Mouse (Mus musculus): ENCODE measurements around the gene Meiob.

Gene Meiob

GRCm38 (mm10) chr17:24873695-24874404, 69.8 kb downstream of the Meiob start:
- no peak for DNase-seq (ENCODE audit: low spot score in 2 of 2)

GRCm38 (mm10) chr17:24874405-24874745, 70.3 kb downstream of the Meiob start:
- no peak for DNase-seq (ENCODE audit: low spot score in 2 of 2)

GRCm38 (mm10) chr17:24874989-24875388, 70.9 kb downstream of the Meiob start:
- DNase-seq (ENCODE audit: low spot score in 2 of 2): no peak

DNA sequence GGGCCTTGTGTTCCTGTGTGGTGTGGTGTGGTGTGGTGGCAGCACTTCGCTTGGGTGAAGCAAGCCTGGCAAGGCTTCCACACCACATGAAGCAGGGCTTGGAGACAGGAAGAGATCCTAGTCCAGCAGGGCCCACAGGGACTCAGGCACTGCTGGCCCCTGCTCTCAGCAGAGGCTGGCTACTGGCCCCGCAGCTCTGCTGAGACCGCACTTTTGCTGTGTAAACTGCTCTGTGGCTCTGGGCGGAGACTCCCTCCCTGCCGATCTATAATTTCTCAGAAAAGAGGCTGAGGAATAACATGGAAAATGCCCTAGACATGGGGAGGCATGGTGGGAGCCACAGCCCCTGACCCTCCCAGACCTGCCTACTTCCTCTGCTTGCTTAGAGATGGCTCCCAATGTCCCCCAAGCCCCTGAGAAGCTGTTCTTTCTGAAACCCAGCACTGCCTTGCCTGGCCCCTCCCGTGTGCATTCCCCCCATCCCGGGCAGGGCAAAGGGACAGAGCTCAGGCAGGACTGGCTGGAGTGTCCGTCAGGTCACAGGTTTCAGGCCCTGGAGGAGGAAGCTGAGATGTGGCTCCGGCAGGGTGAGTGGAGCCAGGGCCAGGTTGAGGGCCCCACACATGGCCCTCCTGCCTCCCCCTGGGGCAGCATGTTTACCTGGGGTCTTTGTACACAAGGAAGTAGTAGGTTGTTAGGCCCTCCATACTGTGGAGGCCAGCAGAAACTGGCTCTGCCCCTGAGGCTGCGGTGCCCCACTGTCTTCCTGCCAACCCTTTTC, 73.4 kb downstream of the Meiob start:
- no peak for DNase-seq (ENCODE audit: low spot score in 2 of 2)

- no peak for DNase-seq (ENCODE audit: low spot score in 2 of 2)
Measured at GRCm38 (mm10) chr17:24878117-24878397, 74.0 kb downstream of the Meiob start.

DNA sequence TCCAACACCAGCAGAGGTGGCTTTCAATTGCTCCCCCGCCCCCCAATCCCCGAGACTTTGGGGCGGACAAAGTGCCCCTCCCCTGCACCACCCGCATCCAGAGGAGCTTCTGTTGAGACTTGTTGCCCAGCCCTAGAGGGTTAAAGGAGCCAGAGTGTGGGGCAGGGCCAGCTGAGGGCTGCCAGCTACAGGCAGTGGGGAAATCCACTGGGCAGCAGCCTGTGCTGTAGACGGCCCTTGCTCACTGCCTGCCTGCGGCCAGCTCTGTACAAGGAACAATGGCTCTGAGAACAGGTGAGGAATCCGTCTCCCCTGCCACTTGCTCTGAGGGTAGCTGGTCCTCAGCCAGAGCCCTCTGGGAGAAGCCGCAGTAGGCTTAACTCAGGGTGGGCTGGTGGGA, 74.4 kb downstream of the Meiob start:
- DNase-seq (ENCODE audit: low spot score in 2 of 2): no peak

GRCm38 (mm10) chr17:24881738-24882440, 77.8 kb downstream of the Meiob start:
- peak; percentile 49 to 51 for DNase-seq (ENCODE audit: low spot score in 2 of 2)

DNA sequence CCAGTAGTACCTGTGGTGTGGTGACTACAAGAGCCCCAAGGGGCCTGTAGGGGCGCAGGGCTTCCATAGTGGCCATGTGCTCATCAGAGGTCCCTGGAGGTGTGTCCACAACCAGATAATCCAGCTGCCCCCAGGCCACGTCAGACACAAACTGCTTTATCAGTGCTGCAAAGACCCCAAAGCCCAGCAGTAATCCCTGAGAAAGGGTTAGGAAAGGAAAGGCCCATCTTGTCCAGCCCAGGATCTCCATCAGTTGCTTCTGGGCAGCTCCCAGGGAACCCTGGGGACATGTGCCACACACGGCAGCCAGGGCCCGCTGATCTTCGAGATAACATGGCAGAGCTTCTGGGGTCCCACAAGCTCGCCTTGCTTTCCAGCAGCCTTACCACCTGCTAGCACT, 80.3 kb downstream of the Meiob start:
- DNase-seq (ENCODE audit: low spot score in 2 of 2): no peak

DNA sequence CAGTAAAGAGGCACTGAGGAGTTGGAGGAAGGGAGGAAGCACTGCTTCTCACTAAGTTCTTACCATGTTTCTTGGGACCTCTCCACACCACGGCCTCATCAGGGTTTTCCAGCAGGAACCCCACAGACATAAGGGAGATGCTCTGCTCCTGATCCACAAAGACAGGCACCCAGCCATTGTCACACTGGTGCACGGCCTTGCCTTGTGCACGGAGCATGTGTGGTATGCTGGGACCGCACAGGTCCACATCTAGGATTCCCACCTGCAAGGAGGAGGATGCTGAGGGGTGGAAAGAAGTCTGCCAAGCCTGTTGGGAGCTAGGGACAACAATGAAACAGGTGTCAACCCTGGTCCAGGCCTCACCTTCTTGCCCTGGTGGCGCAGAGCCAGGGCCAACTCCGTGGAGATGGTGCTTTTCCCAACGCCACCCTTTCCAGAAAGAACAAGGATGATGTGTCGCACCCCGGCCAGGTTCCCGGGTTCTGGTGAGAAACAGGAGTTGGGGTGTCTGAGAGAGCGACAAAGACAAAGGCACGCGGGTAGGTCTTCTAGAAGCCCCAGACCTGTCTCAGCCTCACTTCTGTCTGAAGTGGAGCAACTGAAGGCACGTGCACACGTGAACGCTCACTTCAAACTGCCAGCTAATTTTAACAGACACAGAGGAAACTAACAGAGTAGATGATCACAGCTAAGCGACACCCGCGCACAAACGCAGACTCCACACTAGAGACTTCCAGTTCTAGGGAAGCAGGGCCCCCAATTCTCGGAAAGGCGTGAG, 81.5 kb downstream of the Meiob start:
- DNase-seq (ENCODE audit: low spot score in 2 of 2): no peak

DNA sequence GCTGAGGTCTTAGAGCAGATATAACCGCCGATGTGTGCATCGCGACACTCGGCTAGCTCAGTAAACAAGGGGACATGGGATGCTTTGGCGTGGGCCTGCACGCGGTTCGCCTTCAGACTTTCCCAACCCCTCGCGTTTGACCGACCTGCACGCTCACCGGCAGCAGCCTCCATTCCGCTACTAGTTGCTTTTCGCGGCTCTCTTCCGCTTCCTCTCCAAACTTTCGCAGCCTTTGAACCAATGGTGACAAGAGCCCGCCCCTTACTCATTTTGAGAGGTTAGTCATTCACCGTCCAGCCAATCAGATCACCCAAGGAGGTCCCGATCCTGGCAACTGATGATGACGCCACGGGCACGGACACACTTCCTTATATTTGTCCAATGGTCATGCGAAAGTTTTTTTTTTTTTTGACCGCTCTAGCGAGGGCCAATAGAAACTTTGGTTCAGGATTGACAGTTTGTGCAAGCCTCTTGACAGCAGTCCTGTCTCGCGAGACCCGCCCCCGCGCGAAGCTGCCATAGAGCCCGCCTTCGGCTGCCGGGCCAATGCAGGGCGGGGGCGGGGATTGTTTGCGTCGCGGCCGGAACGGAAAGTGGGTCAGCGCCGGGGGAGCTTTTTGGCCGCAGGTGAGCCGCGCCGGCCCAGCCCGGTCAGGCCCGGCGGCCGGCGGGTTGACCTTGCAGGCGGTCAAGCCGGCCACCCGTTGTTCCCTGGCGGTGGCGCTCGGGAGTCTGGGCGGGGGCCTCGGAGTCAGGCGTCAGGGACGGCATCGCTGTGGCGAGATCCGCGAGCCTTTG, 82.2 kb downstream of the Meiob start, which contains the start of the genes Nubp2 and Spsb3:
Gene Nubp2, minus strand, starts transcription at position 216 of the 798 bp plus-strand sequence.
Gene Spsb3, plus strand, starts transcription at position 510 of the 798 bp plus-strand sequence.
- peak; percentile 98 to 99 for DNase-seq (ENCODE audit: low spot score in 2 of 2)

GRCm38 (mm10) chr17:24886932-24887271, 82.8 kb downstream of the Meiob start:
- DNase-seq (ENCODE audit: low spot score in 2 of 2): no peak

GRCm38 (mm10) chr17:24887291-24888080, 83.4 kb downstream of the Meiob start:
- DNase-seq (ENCODE audit: low spot score in 2 of 2): no peak

DNA sequence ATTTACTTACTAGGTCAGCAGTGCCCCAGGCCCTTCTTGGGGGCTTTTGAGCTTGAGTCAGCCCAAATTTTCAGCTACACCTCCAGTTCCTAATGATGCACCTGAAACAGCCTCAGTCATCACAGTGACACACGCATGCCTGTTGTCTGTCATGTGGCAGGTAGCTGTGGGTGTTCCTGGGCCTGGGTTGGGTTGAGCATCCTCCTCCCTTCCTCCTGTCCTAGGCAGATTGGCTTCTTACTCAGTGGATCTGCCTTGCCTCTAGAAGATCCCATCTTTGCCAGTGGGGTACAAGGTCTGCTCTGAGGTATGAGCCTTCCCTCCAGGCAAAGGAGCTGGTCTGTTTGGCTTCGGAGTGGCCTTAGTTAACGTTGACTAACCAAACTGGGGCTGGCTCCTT, 84.8 kb downstream of the Meiob start:
- no peak for DNase-seq (ENCODE audit: low spot score in 2 of 2)

Measured in natural killer cell, adult 2 months (primary cell).